Mouse (Mus musculus) megakaryocyte progenitor cell, adult 5-6 weeks (primary cell): ENCODE results near the gene Ghsr. TPM values are rescaled to one million over a fixed set of nuclear protein-coding genes. Genes with fewer than 3 reads are reported as not detected.
"Not testable (repeated sequence)": the region's sequence is repeated elsewhere in the genome, so short reads cannot be mapped to it uniquely, and the experiment has no call there.

Source experiments
- ATAC-seq: replicated peaks from 2 replicates; pipeline ENCODE4 v1.8.0; 2016; ENCODE audit warnings: mild to moderate bottlenecking, moderate TSS enrichment, inconsistent platforms; ENCODE audit not compliant: poor library complexity
- total RNA-seq, 2 experiments: library from RNA; stranded (forward) in 1 of 2; stranded (reverse) in 1 of 2; fragments of 157-497, 149-512 nt in 1 of 2; fragments of 200-1000 nt in 1 of 2; gene quantifications; 2 replicates each; pipeline versions ENCODE4 v1.2.3 to v1.2.4; 2015 to 2017

The Ghsr gene
- total RNA-seq (2015) (not detected in 2 replicates), total RNA-seq (2017) (not detected in 2 replicates)

DNA sequence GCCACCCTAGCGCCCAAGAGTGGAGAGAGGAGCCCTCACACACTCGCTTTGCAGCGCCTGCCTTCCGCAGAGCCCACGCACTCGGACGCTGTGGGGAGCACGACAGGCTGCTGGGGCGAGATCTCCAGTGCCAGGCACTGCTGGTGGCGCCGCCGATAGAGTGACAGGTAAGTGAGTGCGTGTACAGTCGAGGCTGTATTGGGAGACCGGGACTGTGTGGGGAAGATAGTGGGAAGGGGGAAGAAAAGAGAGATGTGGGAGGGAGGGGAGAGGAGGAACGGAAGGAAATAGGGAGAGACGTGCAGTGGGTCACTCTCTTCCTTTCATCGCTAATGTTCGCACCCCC is at the start of gene Ghsr:
Ghsr (plus strand) TSS at position 76 of the 346 bp plus-strand sequence.
- ATAC-seq: no peak

DNA sequence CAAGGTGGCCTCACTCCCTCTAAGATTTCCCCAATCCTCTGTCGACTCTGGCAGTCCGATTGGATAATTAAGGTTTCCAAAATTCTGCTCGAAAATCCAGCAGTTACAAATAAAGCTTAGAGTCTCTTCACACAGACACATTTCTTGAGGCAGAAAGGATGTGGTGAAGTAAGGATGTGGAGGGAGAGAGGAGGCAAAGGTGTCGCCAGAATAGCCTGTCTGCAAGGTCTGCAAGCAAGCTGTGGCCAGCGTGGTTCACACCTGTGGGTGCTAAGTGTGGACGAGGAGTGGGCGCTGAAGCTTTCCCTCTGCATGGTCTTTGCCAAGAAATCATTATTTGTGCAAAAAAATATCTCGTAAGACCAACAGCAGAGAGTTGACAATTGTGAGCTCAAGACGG is 48.6 kb upstream of the Ghsr start:
- ATAC-seq: no peak

DNA sequence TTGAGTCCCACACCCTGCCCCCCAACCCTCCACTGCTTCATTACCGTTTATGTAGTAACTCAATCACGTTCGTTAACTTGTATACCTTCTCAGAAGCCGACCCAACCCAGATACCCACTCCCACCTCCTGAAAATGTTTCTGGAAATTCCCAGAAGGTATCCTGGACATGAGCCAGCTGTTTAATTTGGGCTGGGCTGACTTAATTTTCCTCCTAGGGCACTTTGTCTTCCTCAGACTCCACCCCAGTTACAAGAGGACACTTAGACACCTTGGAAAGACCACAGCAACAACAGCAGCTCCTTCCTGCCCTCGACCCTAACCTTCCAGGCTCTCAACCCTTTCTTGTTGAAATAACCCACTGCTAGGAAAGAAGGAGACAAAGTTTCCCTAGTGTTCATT is 47.6 kb upstream of the Ghsr start:
- ATAC-seq: no peak

DNA sequence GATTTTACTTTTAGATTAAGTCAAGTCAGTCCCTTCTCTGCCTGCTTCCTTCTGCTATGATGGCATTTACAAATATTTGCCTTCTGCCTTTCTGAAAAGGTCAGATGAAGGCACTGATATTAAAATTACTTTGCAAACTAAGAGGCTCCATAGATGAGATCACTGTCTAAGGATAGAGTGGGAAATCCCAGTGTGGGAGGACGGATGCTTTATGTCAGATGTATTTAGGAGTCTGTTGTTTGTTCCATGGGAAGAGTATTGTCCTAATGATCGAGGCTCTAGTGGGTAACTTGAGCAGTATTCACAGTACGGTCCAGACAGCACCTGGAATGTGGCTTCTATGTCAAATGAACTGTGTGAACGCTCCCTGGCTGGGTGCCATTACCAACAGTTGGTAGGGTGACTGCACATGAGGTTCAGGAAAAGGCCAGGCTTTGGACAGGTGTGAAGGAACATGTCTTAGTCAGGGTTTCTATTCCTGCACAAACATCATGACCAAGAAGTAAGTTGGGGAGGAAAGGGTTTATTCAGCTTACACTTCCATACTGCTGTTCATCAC is 44.4 kb upstream of the Ghsr start:
- ATAC-seq: no peak

DNA sequence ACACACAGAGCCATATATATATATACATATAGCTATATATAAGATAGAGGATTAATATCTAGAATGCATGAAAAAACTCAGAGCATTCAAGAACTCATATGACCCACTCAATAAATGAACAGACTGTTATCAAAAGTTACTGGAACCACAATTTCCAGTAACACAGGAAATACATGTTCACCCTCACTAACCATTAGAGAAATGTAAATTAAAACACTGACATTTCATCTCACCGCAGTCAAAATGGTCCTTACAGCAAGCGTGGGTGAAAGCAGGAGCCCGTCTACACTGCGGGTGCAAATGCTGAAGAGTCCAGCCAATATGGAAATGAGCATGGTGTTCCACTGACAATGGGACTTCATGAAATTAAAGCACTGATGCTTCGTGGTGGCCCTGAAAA is 40.4 kb upstream of the Ghsr start:
- peak; percentile 39 for ATAC-seq

DNA sequence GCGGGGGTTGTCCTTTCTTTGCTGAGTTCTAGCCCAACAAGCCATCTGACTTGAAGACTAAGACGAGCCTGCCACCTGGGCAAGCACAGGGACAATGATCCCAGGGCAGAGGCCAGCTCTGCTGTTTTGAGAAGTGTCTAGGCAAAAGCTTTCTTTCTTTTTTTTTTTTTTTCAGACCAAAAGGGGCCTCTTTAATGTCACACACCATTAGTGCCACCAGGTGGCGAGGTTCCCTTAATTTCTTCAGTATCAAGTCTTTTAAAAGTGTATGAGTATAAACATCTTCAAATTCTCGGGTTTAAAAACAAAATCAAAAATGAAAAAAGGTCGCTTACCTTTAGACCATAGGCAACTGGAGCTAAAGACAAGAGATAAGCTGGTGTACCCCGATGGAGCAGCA is 32.7 kb upstream of the Ghsr start:
- ATAC-seq: peak; percentile 83

DNA sequence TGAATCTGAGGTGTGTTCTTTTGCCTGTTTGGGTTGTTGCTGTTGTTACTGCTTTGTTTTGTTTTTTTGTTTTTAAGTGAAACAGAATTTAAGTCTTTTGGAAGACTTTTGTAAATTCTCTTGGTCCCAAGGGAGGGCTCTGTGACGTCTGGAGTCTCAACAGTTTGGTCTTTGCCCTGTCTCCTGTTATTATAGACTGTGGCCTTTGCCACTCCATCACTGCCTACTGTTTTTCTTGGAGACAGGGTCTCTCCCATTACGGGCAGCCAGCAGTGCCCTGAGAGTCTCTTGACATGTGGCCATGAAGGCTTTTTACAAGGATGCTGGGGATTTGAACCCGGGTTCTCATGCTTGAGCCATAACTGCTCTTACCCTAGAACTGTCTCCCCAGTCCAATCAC is 32.3 kb upstream of the Ghsr start:
- ATAC-seq: no peak

DNA sequence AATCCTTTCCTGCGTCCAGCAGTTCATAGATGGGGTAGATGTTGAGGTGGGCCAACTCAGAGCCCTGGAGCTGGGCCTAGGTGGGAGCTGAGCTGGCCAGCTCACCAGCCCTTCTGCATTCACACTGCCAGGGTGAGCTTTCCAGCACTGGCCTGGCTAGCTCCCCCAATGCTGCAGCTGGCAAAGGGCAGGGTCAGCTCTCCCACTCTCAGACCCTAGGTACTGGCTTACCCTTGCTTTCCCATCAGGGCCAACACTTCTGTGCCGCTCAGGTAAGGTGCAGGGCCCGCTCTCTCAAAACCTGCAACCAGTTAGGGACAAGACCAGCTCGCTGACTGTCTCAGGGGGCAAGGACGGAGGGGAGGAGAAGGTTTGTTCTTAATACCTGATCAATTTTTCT is 30.4 kb upstream of the Ghsr start:
- ATAC-seq: no peak

DNA sequence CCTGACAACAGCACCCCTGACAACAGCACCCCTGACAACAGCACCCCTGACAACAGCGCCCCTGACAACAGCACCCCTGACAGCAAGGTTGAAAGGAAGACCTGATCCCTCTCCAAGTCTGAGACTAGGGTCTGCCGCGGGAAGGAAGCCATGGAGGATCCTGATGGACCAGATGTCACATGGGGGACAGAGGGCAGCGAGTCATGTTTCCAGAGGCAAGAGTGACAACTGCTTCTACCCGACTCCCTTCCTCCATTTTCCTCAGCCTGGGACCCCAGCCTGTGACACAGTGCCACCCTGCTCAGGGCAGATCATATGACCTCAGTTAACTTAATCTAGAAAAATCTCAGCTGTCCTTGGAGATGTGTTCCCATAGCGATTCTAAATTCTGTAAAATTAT is 28.7 kb upstream of the Ghsr start:
- ATAC-seq: no peak

DNA sequence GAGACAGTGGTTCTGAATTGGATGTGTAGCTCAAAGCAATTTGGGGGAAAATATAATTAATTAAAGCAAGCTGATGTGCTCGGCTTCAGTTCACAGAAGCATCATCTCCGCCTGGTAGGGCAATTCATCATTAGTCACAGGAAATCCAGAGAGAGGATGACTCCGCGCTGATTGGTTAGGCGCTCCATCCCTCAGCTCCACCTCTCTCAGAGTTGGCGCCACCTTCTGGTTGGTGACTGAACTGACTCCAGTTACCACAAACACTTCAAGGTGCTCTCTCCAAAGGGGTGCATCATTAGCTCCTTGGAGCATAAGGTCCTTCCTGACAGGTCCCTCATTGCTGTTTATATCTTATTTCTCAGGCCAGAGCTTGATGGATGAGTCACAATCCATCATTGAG is 25.6 kb upstream of the Ghsr start:
- ATAC-seq: peak; percentile 100

DNA sequence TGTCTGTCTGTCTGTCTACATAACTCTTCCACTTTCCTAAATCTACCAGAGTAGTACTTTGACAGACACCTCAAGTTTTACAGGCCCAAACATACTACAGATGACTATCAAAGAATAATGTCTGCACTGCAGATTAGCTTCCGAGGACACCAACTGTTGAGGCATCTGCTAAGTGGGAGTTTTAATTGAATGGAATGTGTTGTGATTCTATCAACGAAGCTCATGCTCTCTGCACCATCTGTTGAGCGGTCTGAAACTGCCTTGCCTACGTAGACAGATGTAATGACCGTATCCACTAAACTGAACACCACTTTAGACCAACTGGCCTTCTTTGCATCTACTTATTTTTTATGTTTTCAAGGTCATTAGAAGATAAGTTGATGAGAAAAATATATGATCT is 22.7 kb upstream of the Ghsr start:
- ATAC-seq: no peak

DNA sequence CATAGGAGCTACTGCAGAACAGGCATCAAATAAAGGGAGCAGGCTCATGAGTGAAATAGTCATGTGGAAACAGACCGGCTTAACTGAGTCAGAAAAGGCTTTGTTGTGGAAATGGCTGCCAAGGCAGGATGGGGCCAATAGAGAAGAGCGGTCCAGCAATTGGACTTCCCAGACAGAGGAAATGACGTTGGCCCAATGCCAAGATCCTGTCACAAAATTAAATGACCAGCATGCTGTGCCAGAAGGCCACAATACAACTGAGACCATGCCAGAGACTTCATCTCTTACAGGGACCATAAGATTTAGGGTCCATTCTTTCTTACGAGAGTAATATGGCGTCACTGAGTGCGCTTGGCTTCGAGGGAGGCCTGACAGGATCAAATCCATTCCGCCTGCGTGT is 20.0 kb upstream of the Ghsr start:
- ATAC-seq: no peak

DNA sequence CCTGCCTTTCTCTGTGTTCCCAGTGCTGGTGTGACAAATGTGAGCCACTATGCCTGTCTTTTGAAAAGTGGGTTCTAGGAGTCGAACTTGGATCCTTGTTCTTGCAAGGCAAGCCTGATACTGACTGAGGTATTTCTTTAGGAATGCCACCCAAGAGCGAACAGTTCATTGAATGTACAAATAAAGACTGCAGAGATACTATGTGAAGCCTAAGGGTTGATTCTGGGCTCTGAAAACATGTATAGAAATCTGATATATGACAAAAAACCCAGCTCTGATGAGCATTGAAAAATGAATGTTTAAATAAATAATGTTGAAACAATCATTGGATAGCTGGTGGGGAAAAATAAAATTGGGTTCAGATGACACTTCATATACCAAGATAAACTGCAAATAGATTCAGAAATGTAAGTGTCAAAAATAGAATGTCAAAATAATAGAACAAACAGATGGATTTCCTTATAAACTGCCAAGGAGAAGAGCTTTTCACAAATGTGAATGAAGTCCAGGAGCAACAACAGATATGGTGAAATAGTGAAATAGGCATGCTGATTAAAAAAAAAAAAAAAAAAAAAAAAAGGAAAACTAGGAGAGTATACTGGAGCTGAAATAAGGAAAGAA is 11.9 kb upstream of the Ghsr start:
- no peak for ATAC-seq

DNA sequence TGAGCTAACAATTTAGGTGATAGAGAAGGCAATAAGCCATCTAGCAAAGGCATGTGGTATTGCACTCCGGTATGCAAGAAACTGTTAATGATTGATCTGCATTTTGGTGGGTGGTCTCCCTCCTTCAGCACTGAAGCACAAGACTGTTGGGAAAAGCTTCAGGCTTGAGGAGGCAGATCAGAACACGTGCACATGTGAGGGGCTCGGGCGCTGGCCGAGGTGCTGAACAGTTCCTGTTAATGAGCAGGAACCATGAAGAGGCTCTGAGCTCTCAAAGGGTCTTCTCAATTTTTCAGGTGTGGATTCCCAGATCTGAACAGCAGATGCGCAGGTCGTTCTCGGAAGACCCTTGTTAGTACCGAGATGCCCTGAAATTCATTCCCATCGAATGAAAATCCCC is 1.0 kb upstream of the Ghsr start:
- peak; percentile 68 for ATAC-seq

DNA sequence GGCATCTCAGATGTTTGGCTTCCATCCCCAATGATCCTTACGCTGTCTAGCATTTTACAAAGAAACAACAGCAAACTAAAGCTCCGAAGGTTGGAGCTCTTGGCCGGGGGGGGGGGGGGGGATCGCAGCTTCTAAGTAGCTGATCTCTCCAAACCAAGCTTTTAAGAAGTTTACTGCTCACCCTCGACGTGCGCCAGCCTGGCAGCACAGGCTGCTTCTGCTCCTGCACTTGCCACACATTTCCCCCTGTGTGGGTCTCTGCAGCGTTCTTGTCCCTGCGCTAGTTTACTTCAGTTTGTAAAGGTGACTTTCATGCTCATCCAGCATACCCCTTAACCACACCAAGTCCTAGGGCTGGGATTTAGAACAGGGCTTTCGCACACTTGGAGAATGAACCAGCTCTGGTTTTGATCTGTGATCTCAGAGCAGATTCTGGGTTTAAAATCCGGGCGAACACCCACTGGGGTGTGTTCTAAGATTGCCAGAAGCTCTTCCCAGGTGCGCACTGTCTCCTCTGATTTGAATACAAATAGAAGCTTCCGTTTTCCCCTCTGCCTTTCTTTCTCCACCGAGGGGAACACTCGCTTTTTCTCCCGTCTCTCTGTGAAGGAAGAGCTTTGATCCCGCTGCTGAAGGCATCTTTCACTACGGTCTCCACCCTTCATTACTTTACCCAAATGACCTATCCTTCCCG is 422 bp upstream of the Ghsr start:
- ATAC-seq: no peak

DNA sequence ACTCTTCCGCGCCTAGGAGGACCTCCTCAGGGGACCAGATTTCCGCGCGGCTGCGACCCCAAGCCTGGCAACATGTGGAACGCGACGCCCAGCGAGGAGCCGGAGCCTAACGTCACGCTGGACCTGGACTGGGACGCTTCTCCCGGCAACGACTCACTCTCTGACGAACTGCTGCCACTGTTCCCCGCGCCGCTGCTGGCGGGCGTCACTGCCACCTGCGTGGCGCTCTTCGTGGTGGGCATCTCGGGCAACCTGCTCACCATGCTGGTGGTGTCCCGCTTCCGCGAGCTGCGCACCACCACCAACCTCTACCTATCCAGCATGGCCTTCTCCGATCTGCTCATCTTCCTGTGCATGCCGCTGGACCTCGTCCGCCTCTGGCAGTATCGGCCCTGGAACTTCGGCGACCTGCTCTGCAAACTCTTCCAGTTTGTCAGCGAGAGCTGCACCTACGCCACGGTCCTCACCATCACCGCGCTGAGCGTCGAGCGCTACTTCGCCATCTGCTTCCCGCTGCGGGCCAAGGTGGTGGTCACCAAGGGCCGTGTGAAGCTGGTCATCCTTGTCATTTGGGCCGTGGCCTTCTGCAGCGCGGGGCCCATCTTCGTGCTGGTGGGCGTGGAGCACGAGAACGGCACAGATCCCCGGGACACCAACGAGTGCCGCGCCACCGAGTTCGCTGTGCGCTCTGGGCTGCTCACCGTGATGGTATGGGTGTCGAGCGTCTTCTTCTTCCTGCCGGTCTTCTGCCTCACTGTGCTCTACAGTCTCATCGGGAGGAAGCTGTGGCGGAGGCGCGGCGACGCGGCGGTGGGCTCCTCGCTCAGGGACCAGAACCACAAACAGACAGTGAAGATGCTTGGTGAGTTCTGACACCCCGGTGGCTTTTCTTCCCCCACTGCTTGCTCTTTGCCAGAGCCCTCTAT is 837 bp downstream of the Ghsr start:
- ATAC-seq: peak; percentile 31; the same call in 1 of the 2 replicates

DNA sequence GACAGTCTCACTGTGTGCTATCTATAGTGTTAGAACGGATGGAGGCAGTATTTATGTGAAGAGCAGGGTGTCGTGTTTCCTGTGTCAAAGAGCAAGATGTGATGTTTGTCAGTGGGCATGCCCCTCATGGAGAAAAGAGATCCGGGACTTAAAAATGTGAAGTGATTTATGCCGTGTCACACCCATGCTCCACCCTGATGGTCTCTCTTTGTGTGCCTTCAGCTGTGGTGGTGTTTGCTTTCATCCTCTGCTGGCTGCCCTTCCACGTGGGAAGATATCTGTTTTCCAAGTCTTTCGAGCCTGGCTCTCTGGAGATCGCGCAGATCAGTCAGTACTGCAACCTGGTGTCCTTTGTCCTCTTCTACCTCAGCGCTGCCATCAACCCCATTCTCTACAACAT is 3.2 kb downstream of the Ghsr start:
- ATAC-seq: no peak

DNA sequence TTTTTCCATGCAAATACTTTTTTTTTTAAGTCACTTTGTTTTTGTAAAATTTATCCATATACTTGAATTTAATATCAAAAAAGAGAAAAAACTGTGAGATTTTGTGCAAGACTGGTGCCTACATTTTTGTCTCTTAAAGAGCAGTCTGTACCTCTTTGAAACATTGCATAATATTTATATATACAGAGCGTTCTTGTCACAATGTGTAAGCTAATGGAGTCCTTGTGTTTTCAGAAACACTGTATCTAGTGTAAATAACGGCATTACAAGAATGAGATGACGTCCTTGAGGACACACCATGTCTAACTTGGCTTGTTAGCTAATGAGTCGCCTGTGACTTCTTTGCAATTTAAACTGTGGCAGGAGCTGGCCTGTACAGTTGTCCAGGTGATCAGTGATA is 6.8 kb downstream of the Ghsr start:
- no peak for ATAC-seq

DNA sequence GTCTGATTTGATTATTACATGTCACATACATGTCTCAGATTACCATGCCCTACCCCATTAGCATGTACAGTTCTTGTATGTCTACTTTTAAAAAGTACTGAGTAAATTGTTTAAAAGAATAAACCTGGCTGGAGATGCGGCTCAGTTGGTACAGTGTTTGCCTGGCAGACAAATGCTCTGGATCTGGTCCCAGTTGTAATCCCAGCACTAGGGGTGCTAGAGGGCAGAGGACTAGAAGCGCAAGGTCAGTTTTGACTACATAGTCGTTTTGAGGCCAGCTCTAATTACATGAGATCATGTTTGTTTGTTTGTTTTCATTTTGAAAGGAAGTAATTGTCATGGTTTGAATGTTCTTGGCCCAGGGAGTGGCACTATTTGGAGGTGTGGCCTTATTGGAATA is 13.7 kb downstream of the Ghsr start:
- ATAC-seq: no peak

DNA sequence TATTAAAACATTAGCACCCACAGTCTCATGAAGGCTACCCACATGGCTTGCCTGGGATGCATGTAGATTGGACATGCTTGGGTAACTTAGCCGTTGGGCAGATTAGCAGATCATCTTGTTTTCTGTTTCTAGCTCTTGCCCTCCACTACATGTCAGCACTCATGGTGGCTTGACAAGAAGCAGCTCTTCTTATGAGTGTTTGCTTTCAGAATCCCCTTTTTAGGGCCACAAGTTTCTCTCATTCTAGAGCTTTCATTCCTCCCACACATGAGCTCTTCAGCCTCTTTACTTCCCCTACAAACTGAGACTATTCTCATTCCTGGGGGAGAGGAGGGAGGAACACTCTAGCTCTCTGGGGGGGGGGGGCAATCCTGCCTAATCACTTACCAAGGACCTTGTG is 18.8 kb downstream of the Ghsr start:
- ATAC-seq: no peak

DNA sequence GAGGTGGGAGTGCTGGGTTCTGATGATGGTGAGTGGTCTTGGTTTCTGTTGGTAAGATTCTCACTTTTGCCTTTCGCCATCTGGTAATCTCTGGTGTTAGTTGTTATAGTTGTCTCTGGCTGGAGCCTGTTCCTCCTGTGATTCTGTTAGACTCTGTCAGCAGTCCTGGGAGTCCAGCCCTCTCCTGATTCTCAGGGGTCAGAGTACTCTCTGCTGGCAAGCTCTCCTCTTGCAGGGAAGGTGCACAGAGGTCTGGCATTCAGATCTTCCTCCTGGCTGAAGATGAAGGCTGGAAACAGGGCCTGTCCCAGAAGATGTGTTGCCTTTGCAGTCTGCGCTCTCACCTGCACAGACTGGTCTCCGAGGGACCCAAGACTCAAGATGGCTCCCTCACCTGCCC is 29.8 kb downstream of the Ghsr start:
- not testable (repeated sequence) for ATAC-seq

DNA sequence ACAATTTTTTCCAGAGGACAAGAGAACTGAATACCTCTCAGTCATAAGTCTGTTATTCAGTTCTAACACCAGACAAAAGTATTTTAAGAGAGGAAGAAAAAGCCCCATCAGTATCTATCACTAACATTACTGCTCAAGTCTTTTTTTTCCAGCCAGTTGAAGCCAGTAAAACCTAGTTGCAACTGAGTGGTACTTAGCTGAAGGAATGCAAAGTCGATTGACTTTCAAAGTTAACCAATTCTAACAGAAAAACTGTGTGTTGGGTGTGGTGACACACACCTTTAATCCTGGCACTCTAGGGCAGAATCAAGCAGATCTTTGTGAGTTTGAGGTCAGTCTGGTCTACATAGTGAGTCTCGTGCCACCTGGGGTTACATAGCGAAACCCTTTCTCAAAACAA is 35.3 kb downstream of the Ghsr start:
- ATAC-seq: no peak
